Mouse (Mus musculus) ovary, postnatal 36 days (tissue): ENCODE data around the gene Slc38a10.

ENCODE experiments used
- DNase-seq: peaks from one replicate; pipeline ENCODE4 v3.0.0; 2022; ENCODE audit warnings: low spot score, mixed read lengths

Slc38a10 gene

GRCm38 (mm10) chr11:120103431-120103997 lies 47.6 kb downstream of the Slc38a10 start:
- DNase-seq: no peak

DNA sequence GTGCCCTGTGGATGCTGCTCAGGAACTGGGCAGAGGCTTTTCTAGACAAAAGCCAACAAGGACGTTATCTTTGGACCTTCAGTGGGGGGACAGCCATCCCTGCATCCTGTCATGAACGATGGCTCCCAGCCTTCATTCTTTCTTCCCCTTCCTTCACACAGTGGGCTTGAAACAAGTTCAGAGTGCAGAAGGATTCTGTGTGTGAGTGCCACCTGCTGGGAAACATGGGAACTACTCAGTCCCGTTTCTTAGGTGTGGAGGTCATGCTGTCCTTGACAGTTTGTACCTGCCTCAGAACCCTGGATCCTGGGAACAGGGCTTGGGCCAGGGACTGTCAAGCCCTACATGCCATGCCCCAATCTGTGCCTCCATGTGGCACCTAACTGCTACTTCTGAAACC lies 50.1 kb downstream of the Slc38a10 start:
- peak; percentile 46 for DNase-seq

DNA sequence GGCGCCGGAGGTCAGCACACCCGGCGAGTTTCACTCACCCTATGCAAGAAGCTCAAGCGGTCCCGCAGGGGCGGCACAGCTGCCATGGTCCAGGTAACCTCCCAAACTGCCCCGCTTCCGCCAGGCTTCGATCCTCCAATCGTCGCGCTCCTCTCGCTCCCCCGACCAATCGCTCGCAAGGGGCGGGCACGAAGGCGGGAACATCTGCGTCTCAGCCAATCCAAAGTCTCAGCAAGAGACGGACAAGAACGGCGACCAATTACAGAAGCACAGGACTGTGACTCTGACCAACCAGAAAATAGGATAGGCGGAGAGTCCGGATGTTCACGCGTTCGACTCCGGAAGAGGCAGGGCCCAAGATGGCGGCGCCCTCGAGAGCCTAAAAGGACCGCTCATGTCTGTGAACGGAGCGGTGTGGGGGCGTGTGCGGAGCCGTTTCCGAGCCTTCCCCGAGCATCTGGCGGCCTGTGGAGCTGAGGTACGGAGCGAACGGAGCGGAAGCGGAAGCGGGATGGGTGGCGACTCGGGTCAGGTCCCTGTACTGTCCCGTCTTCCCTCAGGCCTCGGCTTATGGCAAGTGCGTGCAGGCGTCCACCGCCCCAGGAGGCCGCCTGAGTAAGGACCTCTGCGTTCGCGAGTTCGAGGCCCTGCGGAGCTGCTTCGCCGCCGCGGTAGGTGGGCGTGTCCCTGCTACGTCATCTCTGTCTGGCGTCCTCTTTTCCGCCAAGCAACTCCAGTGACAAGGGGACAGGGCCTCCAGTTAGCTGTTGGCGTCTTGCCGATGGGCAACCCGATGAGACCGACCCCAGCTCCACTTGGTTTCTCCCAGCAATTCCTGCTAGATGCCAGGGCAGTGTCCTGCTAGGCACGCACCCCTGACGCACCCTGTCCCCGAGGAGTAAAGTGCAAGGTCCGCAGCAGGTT lies 52.3 kb downstream of the Slc38a10 start, which contains the start of the genes Tepsin and Ndufaf8:
TSS of gene Tepsin (minus strand) at position 144 of the 924 bp plus-strand sequence.
TSS of gene Ndufaf8 (plus strand) at position 341 of the 924 bp plus-strand sequence.
- peak; percentile 99 for DNase-seq

GRCm38 (mm10) chr11:120092817-120093591 lies 58.1 kb downstream of the Slc38a10 start:
- peak; percentile 72 for DNase-seq

DNA sequence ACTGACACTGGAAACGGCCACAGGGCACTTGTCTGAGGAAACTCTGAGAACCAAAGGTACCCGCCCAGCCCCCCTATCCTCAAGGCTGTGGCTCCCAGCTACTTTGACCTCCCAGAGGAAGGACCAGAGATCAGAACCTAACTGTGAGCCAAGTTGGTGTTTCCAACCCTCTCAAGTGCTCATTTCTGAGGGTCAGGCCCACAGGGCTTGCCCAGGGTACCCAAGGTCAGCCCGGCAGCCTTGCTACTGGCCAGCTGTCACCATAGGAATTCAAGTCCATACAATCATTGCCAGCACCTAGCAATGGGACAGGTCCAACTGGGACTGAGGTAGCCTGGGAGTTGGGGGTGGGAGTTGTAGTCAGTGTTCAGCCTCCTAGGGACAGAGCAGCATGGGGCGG lies 60.5 kb downstream of the Slc38a10 start:
- DNase-seq: no peak

DNA sequence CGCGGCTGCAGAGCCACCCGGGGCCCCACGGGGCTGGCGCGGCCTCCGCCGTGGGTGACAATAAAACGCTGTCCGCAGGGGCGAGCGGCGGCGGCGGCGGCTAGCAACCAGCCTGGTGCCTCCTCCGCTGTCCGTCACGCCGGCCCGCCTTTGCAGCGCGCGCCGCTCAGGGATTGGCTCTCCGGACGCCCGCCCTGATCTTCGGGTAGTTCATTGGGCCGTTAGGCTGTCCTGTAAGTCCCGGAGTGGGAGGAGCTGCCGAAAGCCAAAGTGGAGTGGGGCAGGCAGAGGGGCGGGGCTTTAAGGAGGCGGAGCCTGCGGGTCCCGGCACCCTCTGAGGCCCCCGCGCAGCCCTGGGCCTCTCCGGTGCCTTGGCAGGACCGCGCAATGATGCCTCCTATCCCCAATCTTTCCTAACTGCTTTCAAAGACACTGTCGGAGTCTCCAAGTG lies 64.4 kb downstream of the Slc38a10 start, which contains the start of gene Cep131:
TSS of gene Cep131 (minus strand) at position 126 of the 451 bp plus-strand sequence.
- peak; percentile 98 for DNase-seq

DNA sequence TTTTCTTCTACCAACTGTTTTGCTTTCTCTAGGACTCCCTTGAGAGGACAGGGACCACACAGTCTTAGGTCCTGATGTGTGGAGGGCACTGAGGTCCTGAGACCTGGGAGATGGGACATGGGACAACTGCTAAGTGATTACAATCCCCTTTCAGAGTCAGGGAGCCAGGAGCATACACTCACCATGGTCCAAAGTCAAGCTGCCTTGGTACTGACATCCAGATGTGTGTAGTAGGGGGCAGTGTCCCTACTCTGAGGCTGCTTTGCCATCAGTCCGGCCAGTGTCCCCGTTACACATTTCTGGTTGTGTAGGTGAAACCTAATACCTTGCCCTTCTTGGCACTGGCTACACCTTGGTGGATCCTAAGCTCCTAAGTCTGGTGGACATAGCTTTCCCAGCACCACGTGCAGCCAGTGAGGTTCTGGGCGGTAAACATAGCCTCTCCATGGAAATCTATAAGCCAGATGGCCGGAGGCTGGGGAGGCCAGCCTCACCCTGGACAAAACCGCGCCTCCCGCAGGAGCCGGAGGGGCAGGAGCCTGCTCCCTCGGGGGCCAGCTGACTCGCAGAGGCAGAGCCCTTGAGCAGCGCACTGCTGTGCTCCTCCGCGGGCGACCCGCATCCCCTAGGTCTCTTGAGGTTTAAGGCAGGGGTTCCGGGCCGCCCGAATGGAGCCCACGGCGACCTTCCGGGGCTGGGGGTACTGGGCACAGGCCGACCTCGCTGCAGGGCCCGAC lies 65.1 kb downstream of the Slc38a10 start:
- peak; percentile 44 for DNase-seq

GRCm38 (mm10) chr11:120080282-120080681 lies 70.9 kb downstream of the Slc38a10 start:
- no peak for DNase-seq

DNA sequence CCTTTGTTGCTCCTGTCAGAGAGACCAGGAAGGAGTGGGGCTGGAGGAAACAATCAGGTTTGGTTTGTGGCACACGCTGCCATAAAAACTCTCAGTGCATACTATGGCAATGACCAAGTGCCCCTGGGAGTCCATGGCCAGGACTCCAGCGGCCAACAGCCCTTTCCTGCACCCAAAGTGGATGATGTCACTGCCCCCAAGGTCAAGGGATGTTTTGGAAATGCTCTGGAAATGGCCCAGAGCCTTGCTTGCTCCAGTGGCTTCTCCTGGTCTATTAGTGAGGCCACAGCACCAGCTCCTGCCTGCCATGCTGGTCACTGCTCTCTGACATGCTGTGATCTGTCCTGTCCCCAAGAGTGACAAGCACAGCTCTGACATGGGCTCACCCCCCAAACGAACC lies 75.0 kb downstream of the Slc38a10 start:
- DNase-seq: peak; percentile 41

GRCm38 (mm10) chr11:120072986-120073647 lies 78.0 kb downstream of the Slc38a10 start:
- no peak for DNase-seq

DNA sequence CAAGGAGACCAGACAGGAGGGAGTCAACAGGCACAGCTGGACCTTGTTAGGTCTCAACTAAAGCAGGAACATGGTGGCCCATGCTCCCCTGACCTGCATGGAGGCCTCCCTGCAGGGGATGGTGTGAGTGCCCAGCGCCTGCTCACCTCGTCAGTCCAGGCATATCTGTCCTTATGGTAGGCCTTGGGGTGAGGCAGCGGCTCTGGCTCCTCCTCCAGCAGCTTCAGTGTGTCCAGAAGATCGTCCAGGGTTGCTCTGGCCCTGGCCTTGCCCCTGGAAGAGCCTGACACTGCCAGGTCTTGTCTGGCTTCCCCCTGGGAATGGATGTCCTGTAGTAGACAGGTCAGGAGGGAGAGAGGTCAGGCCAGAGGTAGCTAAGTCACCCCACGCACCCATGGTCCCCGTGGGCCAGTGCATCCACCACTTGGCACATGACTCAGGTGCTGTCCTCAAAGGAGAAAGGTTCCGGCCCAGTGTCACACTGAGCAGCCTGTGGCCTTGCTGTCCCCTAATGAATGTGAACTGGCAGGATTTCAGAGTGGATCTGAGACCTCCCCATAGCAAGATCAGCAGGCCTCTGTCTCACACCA lies 79.3 kb downstream of the Slc38a10 start:
- no peak for DNase-seq

- no peak for DNase-seq
These were observed 80.1 kb downstream of the Slc38a10 start for GRCm38 (mm10) chr11:120071065-120071464.

DNA sequence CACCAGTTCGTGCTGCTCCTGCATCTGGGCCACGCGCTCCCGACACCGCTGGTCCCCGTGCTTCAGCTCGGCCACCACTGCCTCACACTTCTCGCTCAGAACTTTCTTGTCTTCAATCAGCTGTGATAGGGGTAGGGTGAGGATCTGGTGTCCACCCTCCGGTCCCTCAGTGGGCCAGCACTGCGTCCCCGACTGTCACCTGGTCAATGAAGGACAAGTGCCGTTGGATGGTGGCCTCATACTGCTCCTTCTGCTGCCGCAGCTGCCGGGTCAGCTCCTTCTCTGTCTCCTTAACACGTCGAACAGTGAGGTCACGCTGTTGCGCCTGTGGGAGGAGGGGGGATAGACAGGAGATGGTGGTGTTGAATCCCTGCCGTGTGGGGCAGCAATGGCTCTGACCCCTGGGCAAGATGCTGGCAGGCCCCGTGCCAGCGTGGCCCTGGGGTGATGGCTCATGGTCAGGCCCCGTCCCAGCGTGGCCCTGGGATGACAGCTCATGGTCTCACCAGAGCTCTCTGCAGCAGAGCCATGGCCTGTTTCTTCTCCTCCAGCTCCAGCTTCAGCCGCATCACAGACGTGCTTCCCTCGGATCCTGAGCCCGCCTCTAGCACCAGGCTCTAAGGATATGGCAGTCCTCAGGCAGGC lies 80.7 kb downstream of the Slc38a10 start:
- DNase-seq: no peak

DNA sequence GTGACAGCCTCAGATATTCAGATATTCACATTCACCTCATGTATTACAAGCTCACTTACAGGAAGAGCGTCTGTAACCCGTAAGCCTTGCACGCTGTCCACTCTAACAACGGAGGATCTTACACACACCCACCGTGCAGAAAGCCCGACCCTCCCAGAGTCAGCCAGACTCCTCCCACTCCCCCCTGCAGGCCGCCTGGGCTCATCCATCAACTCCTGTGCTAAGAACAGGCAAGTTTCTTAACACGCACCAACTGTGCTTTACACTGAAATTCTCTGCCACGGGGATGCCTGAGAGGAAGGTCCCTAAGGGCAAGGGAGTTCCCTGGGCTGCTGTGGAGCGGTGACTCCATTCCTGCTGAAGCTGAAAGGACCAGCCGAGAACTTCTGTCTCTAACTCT lies 81.9 kb downstream of the Slc38a10 start:
- DNase-seq: no peak

DNA sequence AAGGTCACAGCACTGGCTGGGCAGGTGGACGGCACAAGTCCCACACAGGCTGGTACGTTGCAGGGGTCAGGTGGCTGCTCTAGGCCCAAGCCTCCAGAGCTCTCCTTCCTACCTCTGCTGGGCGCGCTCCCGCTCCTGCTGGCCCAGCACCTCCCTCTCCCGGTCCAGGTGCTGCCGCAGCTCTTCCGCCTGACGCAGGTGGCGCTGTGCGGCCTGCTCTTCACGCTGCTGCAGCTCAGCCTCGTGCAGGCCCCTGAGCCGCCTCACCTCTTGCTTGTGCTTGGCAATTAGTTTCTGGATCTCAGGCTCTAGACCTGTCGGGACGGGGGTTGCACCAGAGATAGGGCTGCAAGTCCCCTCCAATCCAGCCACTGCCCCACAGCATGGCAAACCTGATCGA lies 83.3 kb downstream of the Slc38a10 start:
- DNase-seq: no peak

DNA sequence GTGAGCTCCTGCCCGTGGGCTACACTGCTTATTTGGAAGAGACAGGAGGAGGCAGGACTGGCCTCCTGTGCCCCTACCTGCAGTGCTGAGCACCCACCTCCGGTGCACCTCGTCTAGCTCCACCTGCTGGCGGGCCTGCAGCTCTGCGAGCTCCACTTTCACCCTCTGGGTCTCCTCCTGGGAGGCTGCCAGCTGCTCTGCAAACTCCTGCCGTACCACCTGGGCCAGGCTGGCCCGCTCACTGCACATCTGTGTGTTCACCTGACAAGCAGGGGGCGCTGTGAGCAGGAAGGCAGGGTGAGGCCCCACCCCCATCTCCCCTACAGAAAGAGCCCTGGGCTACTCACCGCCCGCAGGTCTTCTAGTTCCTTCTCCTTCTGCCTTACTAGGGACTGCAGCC lies 85.9 kb downstream of the Slc38a10 start:
- DNase-seq: peak; percentile 57

DNA sequence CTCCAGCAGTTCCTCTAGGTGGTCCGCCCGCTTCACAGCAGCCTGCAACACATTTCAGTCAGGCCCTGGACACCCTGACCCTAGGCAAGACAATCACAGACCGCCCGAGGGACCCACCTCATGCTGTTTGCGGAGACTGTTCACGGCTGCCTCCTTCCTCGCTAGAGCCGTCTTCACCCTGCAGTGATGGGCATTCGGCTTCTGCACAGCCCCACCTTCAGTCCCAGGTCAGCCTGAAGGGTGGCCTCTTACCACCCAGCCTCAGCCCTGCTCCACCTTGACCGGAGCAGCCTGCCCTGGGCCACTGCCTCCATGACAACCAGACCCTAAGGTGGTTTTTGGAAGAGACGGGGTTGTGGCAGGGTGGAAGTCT lies 86.5 kb downstream of the Slc38a10 start:
- no peak for DNase-seq

GRCm38 (mm10) chr11:120064006-120064667 lies 87.0 kb downstream of the Slc38a10 start:
- DNase-seq: no peak

- no peak for DNase-seq
These were observed 87.8 kb downstream of the Slc38a10 start for GRCm38 (mm10) chr11:120063326-120063725.

DNA sequence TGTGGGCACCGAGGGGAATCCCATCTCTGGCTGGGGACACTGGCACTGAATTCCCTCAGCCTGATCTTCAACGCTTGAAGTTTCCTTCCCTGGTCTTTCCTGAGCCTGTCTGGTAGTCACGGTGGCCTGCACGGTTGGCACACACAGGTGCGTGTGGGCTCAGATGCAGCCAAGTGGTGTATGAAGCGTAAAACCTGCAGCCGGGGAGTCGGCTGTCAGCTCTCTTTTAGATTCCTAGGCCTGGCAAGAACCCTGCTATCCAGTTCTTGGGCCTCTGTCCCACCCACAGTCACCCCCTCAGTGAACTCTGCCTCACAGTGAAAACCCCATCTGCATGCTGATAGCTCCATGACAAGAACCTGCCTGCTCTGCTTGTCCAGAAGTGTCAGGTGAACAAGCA lies 90.5 kb downstream of the Slc38a10 start:
- DNase-seq: no peak
